Mouse (Mus musculus) embryonic facial prominence, embryonic 14.5 days (tissue): ENCODE data around the gene Hsd17b13. TPM values are rescaled to one million over a fixed set of nuclear protein-coding genes. Genes with fewer than 3 reads are reported as not detected.

Source experiments
- ATAC-seq: fragments of 200-750 bp; cut with Nextera tagmentation; 2 replicates; pipeline ENCODE4 v1.8.0; 2017; ENCODE audit warnings: low read depth, moderate number of reproducible peaks, moderate TSS enrichment
- DNase-seq: peaks from one replicate; pipeline ENCODE4 v3.0.0-alpha.2; 2015; ENCODE audit warnings: low spot score
- H3K27ac ChIP-seq: fragments of 300-500 bp; sonication (generic); replicated peaks from 2 replicates; pipeline ENCODE4 v1.5.1; 2014; ENCODE audit warnings: low read depth, mild to moderate bottlenecking, low read length, moderate library complexity
- H3K27me3 ChIP-seq: fragments of 300-500 bp; sonication (generic); replicated peaks from 2 replicates; pipeline ENCODE4 v1.6.1; 2014; ENCODE audit warnings: low read length; ENCODE audit not compliant: control insufficient read depth, insufficient read depth
- H3K36me3 ChIP-seq: fragments of 300-500 bp; sonication (generic); 2 replicates; pipeline ENCODE4 v1.6.1; 2014; ENCODE audit warnings: low read length, mixed read lengths; ENCODE audit not compliant: control insufficient read depth, insufficient read depth
- H3K4me1 ChIP-seq: fragments of 300-500 bp; sonication (generic); 2 replicates; pipeline ENCODE4 v1.6.1; 2014; ENCODE audit warnings: antibody characterized with exemption, low read length; ENCODE audit not compliant: control insufficient read depth, insufficient read depth
- H3K4me2 ChIP-seq: fragments of 300-500 bp; sonication (generic); 2 replicates; pipeline ENCODE4 v1.6.1; 2014; ENCODE audit warnings: low read depth, mild to moderate bottlenecking, low read length, moderate library complexity, mixed read lengths
- H3K4me3 ChIP-seq: fragments of 300-500 bp; sonication (generic); 2 replicates; pipeline ENCODE4 v1.5.1; 2014; ENCODE audit warnings: low read depth, mild to moderate bottlenecking, low read length
- H3K9ac ChIP-seq: fragments of 300-500 bp; sonication (generic); 2 replicates; pipeline ENCODE4 v1.6.1; 2014; ENCODE audit warnings: low read depth, mild to moderate bottlenecking, low read length, moderate library complexity, mixed read lengths
- H3K9me3 ChIP-seq: fragments of 300-500 bp; sonication (generic); 2 replicates; pipeline ENCODE4 v1.6.1; 2016; ENCODE audit warnings: low read length; ENCODE audit not compliant: control insufficient read depth
- WGBS: fragments of 180-500 bp; shearing (Covaris S2); extraction: QIAGEN DNeasy Blood & Tissue Kit; methylation state at CpG from one replicate; pipeline ENCODE4 v1.1.7; 2014; 5-methylcytosine and 5-hydroxymethylcytosine counted together
- polyA plus RNA-seq: library from polyadenylated mRNA; unstranded; fragments of >200 nt; fragmentation: Nextera tagmentation; extraction: Ambion mirVana; gene quantifications from 2 replicates; pipeline ENCODE4 v1.2.1, GENCODE M21; 2014

The Hsd17b13 gene
- polyA plus RNA-seq, 1 experiment from 2014 or later: 0.15 TPM

GRCm38 (mm10) chr5:104010261-104010660 is 33.1 kb upstream of the Hsd17b13 start:
- 90% methylated on average over 7 of the region's 7 CpGs for WGBS
- H3K27me3 ChIP-seq: no peaks in the 10 kb centered on the region
- H3K4me3 ChIP-seq: no peak overlapping the region
- DNase-seq: no peak
- H3K9ac ChIP-seq: no peak overlapping the region
- no peak overlapping the region for H3K27ac ChIP-seq
- no peak for ATAC-seq
- H3K4me2 ChIP-seq: no peak overlapping the region
- H3K9me3 ChIP-seq: no peaks in the 10 kb centered on the region
- 0 out of 2 replicates have a peak, but pooled peaks cover 4% of the 10 kb centered on the region for H3K36me3 ChIP-seq
- peaks cover 3% of the 10 kb centered on the region; the same call in 1 of the 2 replicates for H3K4me1 ChIP-seq

DNA sequence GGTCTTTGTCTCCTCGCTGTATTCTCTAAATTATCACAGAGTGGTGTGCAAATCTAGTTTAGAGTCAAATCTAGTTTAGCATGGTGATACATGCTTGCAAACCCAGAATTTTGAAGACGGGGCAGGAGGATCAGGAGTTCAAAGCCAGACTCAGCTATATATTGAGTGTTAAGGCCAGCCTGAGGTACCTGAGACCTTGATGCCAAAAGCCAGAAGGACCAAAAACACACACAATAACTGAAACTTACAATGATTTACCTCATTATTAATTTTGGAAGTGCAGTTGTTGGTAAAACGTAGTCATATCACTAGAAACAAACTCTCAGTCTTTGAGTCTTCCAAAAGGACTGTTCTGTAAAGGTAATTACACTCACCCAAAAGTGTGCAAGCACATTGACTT is 32.2 kb upstream of the Hsd17b13 start:
- Histone ChIP-seq H3K4me3 (no peak overlapping the region), H3K36me3 (0 out of 2 replicates have a peak, but pooled peaks cover 4% of the 10 kb centered on the region), H3K27ac (no peak overlapping the region), H3K4me1 (peaks cover 3% of the 10 kb centered on the region; the same call in 1 of the 2 replicates), H3K4me2 (no peak overlapping the region), H3K9me3 (no peaks in the 10 kb centered on the region), H3K27me3 (no peaks in the 10 kb centered on the region), H3K9ac (no peak overlapping the region)
- ATAC-seq (no peak), DNase-seq (no peak)
- WGBS: 92% methylated on average over 3 of the region's 3 CpGs

- 62% methylated on average over 5 of the region's 5 CpGs for WGBS
- Histone ChIP-seq H3K36me3 (0 out of 2 replicates have a peak, but pooled peaks cover 4% of the 10 kb centered on the region), H3K4me3 (no peak overlapping the region), H3K27me3 (no peaks in the 10 kb centered on the region), H3K9ac (no peak overlapping the region), H3K27ac (no peak overlapping the region), H3K4me1 (peaks cover 3% of the 10 kb centered on the region; the same call in 1 of the 2 replicates), H3K9me3 (no peaks in the 10 kb centered on the region), H3K4me2 (no peak overlapping the region)
- ATAC-seq (no peak), DNase-seq (no peak)
Measured at GRCm38 (mm10) chr5:104007801-104008200, 30.6 kb upstream of the Hsd17b13 start.

DNA sequence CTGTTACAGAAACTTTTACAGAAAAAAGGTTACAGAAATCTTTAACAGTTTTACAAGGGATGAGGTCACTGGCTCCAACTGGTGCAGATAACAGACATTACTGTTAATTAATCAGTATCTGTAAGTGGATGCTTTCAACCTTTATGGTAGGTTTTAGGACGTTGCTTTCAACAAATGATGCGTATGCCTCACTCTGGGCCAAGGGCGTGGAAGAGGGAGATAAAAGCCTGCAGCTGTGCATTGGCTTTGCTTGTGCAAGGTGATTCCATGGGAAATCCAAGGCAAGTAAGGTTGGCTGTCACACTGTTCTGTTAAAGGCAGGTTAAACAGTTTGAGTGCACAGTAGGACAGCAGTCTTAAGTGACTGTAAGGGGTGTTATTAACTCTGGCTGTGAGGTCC is 29.6 kb upstream of the Hsd17b13 start:
- no peak overlapping the region for H3K9ac ChIP-seq
- no peaks in the 10 kb centered on the region for H3K27me3 ChIP-seq
- no peak for ATAC-seq
- H3K9me3 ChIP-seq: no peaks in the 10 kb centered on the region
- H3K36me3 ChIP-seq: 0 out of 2 replicates have a peak, but pooled peaks cover 4% of the 10 kb centered on the region
- peaks cover 3% of the 10 kb centered on the region; the same call in 1 of the 2 replicates for H3K4me1 ChIP-seq
- H3K4me2 ChIP-seq: no peak overlapping the region
- no peak overlapping the region for H3K4me3 ChIP-seq
- WGBS: 82% methylated on average over 3 of the region's 3 CpGs
- H3K27ac ChIP-seq: no peak overlapping the region
- DNase-seq: no peak

GRCm38 (mm10) chr5:104003955-104004354 is 26.7 kb upstream of the Hsd17b13 start:
- H3K36me3 ChIP-seq: 0 out of 2 replicates have a peak, but pooled peaks cover 4% of the 10 kb centered on the region
- H3K27ac ChIP-seq: no peak overlapping the region
- WGBS: 92% methylated on average over 2 of the region's 2 CpGs

GRCm38 (mm10) chr5:104003256-104003931 is 26.2 kb upstream of the Hsd17b13 start:
- Histone ChIP-seq H3K27me3 (no peaks in the 10 kb centered on the region), H3K27ac (no peak overlapping the region), H3K4me3 (no peak overlapping the region), H3K4me2 (peak overlapping the region; percentile 5; the same call in 1 of the 2 replicates), H3K4me1 (no peaks in the 10 kb centered on the region), H3K9me3 (no peaks in the 10 kb centered on the region), H3K36me3 (0 out of 2 replicates have a peak, but pooled peaks cover 4% of the 10 kb centered on the region), H3K9ac (no peak overlapping the region)
- DNase-seq (peak; percentile 13), ATAC-seq (peak; percentile 38; the same call in 1 of the 2 replicates)
- WGBS: 40% methylated on average over 15 of the region's 15 CpGs

More at GRCm38 (mm10) chr5:104003955-104004354, 26.7 kb upstream of the Hsd17b13 start:
- H3K9ac ChIP-seq: no peak overlapping the region
- no peak overlapping the region for H3K4me3 ChIP-seq
- no peak overlapping the region for H3K4me2 ChIP-seq
- DNase-seq (no peak), ATAC-seq (no peak)
- no peaks in the 10 kb centered on the region for H3K4me1 ChIP-seq
- no peaks in the 10 kb centered on the region for H3K9me3 ChIP-seq
- H3K27me3 ChIP-seq: no peaks in the 10 kb centered on the region

DNA sequence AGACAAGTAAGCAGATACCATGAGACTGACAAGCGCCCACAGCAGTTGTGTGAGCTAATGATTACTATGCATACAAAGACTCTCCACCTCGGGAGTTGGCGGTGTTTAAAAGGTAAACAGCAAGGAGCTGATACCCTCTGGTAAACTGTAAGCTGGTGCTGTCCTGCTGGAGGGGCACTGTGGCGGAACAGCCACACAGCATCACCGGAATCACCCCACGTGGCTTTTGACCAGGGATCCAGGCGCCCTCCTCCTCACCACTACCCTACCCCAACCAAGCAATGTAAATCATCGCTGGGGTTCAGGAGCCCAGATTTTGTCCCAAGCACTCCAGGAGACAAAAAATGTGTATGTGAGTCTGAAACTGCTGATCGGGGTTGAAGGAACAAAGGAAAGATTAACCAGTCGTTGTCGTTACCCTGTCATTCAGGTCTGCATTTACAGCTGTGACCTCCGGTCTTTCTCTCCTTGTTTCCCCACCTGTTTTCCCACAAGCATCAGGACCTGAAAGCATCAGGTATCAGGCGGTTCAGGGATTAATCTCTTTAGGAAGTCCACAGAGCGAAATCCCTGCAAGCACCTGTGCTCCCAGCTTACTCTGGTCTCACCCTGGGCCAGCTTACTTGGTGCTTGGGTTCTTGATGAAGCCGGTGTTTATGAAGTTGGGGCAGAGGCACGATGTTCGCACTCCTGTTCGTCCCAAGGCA is 25.5 kb upstream of the Hsd17b13 start:
- Histone ChIP-seq H3K36me3 (no peaks in the 10 kb centered on the region), H3K9ac (no peak overlapping the region), H3K4me1 (no peaks in the 10 kb centered on the region), H3K27me3 (no peaks in the 10 kb centered on the region), H3K4me2 (peak overlapping the region; percentile 5; the same call in 1 of the 2 replicates), H3K9me3 (no peaks in the 10 kb centered on the region), H3K27ac (no peak overlapping the region), H3K4me3 (no peak overlapping the region)
- WGBS: 20% methylated on average over 18 of the region's 18 CpGs
- ATAC-seq (peak; percentile 73), DNase-seq (peak; percentile 35)

- Histone ChIP-seq H3K36me3 (no peaks in the 10 kb centered on the region), H3K9ac (no peak overlapping the region; the same call in 1 of the 2 replicates), H3K4me3 (no peak overlapping the region), H3K4me1 (no peaks in the 10 kb centered on the region), H3K9me3 (no peaks in the 10 kb centered on the region), H3K4me2 (no peak overlapping the region), H3K27ac (no peak overlapping the region), H3K27me3 (no peaks in the 10 kb centered on the region)
- ATAC-seq: peak; percentile 60
- 6% methylated on average over 5 of the region's 5 CpGs for WGBS
- peak; percentile 85 for DNase-seq
Measured at GRCm38 (mm10) chr5:103999738-104000137, 22.5 kb upstream of the Hsd17b13 start.
